Mouse (Mus musculus) C2C12 (cell line): ENCODE results near the gene 2900026A02Rik.

Source experiments
- CTCF ChIP-seq: IDR thresholded peaks from one replicate; pipeline ENCODE4 v1.5.1; 2011; ENCODE audit not compliant: control insufficient read depth, insufficient read depth, insufficient read length
- FOSL1 ChIP-seq: IDR thresholded peaks from one replicate; pipeline ENCODE4 v1.8.0; 2011; ENCODE audit warnings: mild to moderate bottlenecking, low read length; ENCODE audit not compliant: poor library complexity, insufficient read depth, severe bottlenecking
- MAX ChIP-seq: IDR thresholded peaks from one replicate; pipeline ENCODE4 v1.6.1; 2011; ENCODE audit warnings: mild to moderate bottlenecking, control low read depth
- USF1 ChIP-seq: IDR thresholded peaks from one replicate; pipeline ENCODE4 v1.6.1; 2011; ENCODE audit warnings: low read depth, mild to moderate bottlenecking, control low read depth, moderate library complexity

DNA sequence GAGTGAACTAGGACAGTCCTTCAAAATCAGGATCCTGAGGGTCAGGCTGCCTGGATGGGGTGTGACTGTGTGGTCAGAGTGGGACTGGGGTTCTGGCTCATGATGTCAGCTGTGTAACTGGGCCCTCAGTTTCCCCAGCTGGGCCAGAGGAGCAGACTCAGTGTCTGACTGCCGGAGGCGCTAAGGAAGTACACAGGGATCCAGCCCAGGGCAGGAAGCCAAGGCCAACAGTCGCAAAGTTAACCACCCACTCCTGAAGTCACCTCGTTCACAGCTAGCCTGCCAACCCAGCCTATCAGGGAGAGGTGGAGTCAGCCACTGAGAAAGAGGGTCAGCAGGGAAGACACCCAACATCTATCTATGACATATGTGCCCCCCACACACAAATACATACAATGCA, 13.0 kb downstream of the 2900026A02Rik start:
- TF ChIP-seq CTCF: no peak
- no peak for TF ChIP-seq USF1
- no peak for TF ChIP-seq MAX
- no peak for TF ChIP-seq FOSL1
